Mouse (Mus musculus): Measurements from ENCODE around the gene Tyms.

Gene Tyms

DNA sequence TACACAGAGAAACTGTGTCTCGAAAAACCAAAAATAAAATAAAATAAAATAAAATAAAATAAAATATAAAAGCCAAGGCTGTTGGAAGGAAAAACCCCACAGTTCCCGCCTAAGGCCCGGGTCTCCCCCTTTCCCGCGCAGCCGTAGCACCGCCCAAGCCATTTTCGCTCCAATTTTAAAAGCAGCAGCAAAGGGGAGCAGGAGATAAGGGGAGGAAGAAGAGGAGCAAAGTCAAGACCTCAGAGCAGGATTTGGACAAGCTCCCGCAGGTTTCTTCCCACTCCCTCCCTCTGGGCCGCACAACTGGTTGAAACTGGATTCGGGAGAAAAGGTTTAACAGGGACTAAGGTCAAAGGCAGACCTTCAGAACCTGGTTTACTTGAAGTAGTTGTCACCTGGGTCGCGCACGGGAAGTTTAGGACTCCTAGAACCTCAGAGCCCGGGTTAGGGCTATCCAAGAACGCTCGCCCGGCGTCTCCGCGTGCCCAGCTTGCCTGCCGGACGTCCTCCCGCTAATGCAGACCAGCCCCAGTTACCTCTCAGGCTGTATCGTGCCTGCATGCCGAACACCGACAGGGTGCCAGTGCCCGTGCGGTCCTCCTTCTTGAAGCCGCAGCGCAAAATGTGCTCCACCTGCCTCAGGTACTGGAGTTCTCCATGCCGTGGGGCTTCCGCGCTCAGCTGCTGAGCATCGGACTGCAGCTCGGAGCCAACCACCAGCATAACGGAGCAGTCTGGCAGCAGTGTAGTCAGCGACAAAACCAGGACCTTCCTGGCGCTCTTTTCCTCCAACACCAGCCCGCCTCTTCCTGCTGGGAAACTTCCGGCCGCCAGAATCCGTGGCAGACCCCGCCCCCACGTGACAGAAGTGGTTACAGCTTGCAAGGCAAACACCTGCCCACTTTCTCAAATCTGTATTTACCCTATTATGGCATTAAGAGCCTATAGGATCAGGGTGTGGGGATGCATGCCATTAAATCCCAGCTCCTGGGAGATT, at the start of gene Tyms:
Gene Tyms (minus strand): TSS at position 793 of the 997 bp plus-strand sequence.
- peak; percentile 76 for DNase-seq (ENCODE audit: low spot score)

DNA sequence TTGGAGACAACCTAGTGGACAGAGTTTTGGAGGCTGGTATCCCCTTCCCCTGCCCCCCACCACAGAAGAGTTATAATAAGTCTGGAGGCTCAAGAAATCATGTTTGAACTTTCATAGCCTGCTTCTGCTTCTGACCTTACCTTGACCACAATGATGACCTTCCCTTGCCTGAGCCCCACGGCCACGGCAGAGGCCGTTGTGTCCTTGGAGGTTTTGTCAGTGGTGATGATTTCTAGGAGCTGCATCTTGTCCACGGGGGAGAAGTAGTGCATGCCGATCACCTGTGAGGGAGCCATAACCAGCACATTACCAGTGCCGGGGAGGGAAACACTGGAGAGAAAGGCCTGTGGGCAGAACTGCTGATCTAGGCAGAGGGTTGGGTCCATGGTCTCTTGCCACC, 49.1 kb upstream of the Tyms start:
- no peak for DNase-seq (ENCODE audit: low spot score)

DNA sequence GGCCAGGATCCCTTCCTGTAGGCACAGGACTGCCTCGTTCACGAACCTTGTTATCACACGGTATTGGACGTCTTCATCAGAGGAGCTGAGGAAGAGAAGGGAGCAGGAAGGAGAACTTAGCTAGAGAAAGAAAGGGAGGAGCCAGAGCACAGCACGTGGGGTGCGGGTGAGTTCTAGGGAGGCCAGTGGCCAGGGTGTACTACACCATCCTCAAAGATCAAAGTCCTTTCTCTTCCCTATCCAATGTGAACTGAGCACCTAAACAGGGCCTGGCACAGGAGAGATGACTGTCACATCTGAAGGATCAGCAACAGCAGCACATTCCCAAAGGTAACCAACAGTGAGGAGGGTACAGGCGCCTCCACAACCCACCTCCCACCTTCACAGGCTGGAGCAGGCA, 46.7 kb upstream of the Tyms start:
- no peak for DNase-seq (ENCODE audit: low spot score)

DNA sequence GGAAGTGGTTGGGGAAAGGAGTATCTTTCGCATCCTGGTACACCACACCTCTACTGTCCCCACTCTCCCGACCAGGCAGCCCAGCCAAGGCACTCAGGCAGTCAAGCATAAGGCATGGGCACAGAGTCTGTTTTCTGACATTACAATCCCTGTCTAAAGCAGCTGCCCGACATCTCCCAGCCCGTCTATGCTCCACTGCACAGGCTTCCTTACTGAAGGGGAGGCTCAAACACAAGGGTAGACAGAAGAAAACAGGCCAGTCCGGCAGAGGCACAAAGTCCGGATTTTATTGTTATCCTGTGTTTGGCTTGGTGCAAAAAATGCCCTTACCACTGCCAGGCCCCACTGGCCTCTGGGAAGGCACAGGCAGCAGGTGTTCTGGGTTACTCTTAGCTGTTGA, 45.7 kb upstream of the Tyms start:
- no peak for DNase-seq (ENCODE audit: low spot score)

DNA sequence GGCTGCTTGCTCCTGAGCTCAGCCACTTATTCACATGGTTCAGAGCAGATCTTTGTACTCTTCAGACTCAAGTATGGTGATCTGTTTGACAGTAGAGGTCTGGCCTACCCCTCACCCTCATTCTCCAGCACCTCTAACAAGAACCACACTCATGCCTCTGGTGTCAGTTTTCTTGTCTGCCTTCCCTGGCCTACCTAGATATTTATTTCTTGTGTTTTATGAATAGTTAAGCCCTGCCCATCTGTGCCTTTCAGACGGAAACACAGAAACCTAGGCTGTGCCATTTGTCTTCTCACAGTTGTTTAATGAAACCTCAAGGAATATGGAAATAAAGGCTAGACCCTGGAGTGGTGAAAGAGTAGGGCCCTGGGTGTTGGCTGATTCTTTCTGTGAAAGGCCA, 44.6 kb upstream of the Tyms start:
- DNase-seq (ENCODE audit: low spot score) = no peak

DNA sequence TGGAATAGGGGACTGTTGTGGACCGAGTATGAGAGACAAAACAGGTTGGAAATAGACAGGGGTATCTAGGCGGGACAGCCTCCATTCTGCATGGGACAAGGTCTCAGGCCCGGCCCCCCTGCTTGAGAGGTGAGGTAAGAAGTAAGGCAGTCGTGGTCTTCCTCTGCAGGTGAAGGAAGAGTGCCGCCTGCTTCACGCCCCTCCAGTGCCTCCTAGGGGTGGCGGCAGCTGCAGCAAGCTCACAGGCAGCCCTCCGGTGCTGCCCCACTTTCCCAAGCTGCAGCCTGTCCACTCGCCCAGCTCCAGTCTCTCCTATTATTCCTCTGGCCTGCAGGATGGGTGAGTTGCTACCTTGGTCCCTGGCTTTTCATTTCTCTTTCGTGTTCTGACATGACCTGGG, 42.3 kb upstream of the Tyms start:
- no peak for DNase-seq (ENCODE audit: low spot score)

DNA sequence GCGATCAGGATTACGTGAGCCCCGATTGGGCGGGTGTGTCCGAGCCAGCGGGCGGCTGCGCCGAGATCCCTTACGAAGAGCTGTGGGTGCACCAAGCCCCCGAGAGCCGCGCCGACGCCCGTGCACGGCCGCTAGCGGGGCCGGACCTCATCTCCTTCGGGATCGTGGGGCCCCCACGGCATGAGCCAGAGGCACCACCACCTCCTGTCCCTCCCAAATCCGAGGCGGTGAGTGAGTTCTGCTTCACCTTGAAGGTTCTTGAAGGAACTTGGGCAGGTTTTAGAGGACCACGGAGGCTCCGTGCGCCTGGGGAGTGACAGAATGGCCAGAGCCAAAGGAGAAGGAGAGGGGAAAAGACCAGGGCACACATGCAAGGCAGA, 41.3 kb upstream of the Tyms start:
- DNase-seq (ENCODE audit: low spot score) = no peak

DNA sequence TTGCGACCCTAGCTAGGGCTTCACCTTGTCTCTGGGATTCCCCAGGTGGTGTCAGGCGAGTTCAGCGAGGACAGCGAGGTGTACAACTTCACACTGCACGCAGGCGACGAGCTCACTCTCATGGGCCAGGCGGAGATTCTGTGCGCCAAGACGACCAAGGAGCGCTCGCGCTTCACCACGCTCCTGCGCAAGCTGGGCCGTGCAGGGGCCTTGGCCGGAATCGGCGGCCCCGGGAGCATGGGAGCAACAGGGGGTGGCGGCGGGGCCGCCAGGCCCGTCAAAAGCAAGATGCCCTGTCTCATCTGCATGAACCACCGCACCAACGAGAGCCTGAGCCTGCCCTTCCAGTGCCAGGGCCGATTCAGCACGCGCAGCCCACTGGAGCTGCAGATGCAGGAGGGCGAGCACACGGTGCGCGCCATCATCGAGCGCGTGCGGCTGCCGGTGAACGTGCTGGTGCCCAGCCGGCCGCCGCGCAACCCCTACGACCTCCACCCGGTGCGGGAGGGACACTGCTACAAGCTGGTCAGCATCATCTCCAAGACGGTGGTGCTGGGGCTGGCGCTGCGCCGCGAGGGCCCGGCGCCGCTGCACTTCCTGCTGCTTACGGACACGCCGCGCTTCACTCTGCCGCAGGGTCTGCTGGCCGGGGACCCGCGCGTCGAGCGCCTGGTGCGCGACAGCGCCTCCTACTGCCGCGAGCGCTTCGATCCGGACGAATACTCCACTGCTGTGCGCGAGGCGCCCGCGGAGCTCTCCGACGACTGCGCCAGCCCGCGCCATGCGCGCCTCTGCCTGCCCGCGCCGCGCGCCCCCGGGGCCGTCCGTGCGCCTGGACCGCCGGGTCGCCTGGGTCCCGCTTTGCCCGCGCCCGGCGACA, 40.7 kb upstream of the Tyms start:
- DNase-seq (ENCODE audit: low spot score) = peak; percentile 24

DNA sequence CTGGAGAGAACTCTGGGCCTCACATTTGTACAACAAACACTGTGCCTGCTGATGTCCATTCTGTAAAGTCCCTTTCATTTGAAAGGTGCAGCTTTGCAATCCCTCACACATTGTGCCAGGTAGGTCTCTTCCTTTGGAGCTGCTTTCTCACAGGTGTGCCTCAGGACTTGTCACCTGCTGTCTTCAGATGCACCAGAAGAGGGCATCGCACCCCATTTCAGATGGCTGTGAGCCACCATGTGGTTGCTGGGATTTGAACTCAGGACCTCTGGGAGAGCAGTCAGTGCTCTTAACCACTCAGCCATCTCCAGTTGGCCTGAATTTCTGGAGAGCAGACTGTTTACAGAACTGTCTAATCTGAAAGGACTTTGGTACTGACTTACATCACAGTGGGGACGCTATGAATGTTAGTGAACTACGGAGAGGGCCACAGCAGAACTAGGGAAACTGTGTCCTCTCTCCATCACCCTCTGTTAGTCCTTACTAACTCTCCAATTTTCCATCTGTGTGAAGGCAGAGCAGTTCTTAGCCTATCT, 39.2 kb upstream of the Tyms start:
- DNase-seq (ENCODE audit: low spot score) = no peak

DNA sequence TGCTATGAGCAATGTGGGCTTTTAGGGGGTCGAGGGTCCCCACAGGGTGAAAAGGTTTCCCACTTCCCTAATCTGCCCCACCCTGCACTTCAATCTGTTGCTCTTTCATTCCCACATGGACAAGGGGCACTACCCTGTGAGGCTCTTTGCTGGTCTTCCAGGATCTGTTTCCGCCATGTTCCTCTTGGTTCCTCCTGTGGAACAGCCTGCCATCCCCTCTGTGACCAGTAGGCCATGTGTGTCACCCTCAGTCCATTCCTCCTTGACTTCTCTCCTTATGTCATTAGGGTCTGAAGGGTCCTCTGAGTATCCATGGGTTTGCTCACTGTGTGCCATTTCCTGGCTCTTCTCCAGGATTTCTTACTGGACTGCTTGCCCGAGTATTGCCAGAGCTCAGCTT, 38.4 kb upstream of the Tyms start:
- DNase-seq (ENCODE audit: low spot score) = no peak

DNA sequence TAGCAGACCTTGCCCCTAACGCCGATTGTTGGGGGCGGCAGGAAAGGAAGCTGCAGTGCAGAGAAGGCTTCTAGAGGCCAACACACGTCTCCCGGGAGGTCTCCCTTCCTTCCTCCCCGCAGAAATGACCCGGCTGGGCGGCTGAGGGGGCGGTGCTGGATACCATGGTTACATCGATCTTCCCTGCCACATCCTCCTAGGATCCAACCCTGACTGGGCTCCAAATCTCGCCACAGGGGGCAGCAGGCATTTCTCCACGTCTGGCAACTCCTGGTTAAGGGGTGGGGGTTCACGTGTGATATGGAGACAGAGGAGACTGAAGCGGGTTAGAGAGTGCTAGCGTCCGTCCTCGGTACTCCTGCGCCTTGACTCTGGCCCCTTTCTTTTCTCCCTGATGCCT, 37.7 kb upstream of the Tyms start:
- DNase-seq (ENCODE audit: low spot score) = no peak

DNA sequence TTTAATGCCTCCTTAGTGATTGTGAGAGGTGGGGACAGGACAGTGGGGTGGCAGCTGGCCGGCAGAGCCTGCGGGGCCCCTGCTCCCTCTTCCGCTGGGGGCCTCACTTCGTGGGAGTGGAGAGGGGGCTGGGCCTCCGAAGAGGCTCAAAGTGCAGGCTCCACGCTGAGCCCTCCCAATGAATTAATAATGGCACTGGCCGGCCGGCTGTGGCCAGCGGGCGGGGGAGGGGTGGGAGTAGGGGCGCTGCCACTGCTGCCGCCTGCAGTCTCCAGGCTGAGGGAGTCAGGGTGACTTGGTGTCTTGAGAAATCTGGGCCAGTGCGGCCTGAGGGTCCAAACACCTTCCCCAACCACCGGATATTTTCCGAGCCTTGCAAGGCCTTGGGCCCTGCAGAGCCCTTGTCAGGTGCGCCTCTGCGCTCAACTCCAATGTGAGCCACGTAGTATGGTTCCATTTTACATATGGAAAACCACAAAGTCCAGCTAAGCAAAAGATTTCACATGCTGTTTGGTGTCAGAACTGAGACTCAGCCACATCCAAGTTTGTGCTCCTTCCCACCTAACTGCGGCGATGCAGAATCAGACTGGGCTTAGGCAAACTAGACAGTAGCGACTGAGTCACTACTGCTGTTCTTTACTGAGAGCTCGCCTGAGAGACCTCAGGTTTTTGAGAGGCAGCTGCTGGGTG, 37.1 kb upstream of the Tyms start:
- no peak for DNase-seq (ENCODE audit: low spot score)

DNA sequence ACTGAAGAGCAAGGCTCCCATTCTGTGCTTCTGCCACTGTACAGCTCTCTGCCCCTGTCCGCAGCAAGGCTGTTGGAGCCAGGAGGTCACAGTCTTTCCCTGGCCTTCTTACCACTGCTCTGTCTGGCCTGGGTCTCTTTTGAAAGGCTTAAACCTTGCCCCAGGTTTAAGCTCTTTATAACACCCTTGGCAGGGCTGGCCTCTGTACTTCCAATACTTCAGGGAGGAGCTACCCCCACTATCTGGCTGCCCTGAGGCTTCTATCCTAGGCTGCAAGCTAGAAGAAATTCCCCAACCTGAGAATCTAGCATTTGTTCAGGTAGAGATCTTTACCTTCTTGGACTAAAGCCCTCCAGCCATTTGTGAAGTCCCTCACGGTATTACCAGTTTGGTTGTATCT, 36.5 kb upstream of the Tyms start:
- DNase-seq (ENCODE audit: low spot score) = no peak

DNA sequence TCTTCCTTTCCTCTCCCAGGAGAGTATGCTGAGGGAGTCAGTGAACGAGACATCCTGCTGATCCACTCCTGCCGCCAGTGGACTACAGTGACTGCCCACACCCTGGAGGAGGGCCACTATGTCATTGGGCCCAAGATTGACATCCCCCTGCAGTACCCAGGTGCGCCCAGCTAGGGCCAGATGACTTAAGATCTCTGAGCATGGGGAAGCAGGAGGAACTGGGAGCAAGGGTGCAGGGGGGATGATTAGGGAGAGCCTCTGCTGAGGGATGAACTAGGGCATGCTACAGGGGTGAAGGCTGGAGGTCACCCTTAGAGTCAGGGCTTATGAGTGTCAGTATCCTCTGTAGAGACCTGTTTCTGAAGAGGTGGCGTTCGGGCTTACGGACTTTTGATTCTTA, 34.8 kb upstream of the Tyms start:
- DNase-seq (ENCODE audit: low spot score) = no peak

DNA sequence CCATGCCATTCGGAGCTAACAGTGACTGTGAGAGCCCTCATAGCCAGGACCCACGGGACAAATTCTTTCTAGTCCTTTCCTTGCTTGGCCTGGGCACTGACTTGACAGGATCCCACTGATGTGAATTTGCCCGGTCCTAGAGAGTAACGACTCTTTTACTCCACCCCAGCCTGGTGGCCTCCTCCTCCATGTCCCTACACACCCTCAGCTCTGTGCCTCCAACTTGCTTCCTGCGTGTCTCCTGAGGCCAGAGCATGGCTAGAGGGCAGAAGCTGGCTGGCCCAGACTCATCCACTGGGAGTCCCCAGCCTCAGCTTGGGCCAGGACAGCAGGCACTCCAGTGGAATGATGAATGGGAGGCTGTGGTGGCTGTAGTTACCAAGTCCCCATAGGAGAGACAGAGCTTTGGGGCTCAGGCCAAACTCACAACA, 34.2 kb upstream of the Tyms start:
- no peak for DNase-seq (ENCODE audit: low spot score)

DNA sequence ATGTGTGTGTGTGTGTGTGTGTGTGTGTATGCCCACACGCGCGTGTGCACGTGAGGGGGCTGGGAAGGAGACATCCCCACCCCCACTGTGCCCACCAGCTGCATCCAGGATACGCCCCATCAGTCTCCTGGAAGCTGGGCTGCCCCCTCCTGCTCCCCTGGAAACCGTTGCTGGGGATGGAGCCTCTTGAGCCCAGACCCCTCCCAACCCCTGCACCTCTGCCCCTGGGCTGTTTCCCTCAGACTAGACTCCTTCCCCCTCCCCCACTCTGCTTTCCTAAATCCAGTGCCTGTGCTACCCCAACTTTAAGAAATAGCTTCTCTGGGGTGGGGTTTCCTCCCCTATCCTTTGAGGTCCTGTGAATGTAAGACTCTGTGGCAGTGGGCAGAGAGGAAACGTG, 33.8 kb upstream of the Tyms start:
- no peak for DNase-seq (ENCODE audit: low spot score)

DNA sequence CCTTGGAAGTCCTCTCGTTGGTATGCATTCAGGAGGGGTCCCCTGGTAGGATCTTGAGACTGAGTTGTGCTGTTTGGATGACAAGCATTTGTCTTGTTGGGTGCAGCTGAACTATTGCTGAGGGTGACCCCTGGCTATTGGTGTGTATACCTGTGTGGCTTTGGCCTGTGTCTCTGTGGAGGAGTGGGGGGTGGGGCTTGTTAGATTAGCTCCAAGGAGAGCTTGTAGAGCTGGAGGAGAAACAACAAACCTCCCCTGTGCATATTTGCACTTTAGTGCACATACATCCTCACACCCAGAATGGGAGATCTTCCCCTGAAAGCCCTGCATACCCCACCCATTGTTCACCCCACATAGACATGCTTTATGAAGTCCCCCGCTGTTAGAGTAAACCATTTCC, 33.3 kb upstream of the Tyms start:
- DNase-seq (ENCODE audit: low spot score) = no peak

DNA sequence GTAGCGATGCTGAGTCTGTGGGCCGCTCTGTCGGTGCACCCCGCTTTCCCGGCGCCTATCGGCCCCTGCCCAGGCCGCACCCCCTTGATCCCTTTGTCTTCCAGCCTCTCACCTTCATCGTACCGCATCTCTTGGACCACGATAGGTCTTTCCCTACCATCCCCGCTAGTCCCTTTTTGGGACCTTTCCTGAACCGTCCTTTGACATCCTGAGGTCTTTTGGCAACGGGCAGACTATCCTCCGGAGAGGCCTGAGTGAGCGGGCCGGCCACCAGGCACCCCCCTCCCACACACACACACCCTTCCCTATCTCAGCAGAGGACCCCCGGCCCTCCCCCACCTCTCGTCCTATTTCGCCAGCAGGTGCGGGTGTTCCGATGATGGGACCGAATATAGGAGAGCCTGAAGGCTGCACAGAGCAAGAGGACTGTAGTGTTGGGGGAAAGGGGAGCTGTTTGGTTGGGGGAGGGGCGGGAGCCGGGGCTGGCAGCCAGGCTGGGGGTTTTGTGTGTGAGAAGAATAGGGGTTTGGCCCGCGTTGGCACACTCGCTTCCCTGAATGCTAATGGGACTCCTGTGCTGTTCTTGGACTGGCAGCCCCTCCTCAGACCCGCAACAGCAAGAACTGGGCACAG, 32.4 kb upstream of the Tyms start, which contains the start of gene 3110082J24Rik:
Gene 3110082J24Rik (minus strand): TSS at position 419 of the 633 bp plus-strand sequence.
- no peak for DNase-seq (ENCODE audit: low spot score)

DNA sequence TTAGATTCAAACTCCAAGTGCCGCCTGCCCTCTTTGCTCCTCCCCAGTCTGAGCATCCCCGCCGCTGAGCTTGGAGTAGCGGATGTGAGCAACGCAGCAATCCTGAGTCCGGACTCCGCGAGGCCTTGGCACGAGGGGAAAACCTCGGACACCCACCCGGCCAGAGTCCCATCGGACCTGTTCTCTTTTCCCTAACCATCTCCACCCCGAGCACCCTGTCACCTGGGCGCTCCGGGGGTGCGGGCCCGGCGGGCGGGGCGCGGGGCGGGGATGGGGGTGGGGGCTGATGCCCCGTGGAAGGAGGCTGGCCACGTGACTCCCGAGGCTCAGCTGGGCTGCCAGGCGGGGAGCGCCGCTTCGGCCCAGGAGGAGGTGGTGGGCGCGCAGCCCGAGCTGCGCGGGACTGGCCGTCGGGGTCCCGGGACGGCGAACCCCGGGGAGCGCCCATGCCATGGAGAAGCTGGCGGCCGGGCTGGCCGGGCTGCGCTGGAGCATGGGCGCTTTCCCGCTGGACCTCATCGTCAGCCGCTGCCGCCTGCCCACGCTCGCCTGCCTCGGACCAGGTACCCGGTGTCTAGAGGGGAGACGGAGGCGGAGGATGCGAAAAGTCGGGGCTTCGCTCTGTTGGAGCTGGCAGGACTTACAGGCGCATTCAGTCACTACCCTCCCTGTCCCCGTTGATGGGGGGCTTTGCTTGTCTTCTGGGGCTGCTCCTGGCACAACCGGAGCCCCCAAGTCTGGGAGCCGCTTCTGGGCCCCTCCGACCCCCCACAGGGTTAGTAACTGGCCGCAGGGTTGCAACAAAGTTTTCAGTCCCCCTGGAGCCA, 31.6 kb upstream of the Tyms start, which contains the start of gene Garem2:
Gene Garem2 (plus strand): TSS at position 321 of the 827 bp plus-strand sequence.
- DNase-seq (ENCODE audit: low spot score) = no peak

DNA sequence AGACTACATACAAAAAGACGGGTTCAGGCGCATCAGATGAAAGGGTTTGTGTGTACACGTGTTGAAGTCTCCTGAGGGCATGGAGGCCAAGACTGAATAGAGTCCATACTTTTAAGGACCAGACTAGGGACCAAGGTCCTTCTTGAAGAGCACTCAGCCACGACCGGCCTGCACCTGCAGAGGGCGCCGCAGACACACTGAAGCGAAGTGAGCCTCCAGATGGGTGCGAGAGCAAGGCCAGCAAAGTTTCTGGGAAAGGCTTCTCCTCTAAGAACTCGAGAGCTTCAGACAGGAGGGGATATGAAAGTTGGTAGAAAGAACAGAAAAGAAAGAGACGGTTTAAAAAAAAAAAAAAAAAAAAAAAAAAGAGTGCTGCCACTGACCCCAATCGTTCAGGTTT, 30.9 kb upstream of the Tyms start:
- DNase-seq (ENCODE audit: low spot score) = peak; percentile 18
